In the genomic region with DNA sequence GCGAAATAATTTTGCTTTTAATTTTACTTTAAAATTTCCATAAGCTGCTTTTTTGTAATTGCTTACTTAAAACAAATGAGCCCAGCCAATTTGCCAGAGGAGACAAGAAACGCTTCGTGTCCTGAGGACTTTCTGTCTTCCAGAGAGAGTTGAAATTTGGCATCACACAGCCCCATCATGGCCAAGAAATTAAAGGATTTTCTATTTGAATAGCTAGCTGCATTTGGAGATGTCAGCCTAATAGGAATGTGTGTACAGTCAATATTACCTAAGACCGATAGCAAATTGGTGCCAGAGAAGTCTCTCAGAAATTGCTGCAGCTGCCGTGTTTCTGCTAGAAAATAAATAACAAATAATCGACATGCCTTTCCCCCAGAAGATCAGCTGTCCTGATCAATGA, we compare ENCODE assay signal across 16 mouse cellular contexts.
"Had no signal": no experiment of that assay in that cellular context is flagged by ENCODE, and none has a peak within 500 bp of the region (broad histone marks: within the 10 kb centered on the region; RNA-seq: fewer than 3 reads in every experiment).

No protein-coding gene starts in this region.

- H3K4me2 ChIP-seq: kidney, embryonic 15.5 days; liver, embryonic 13.5 days; lung, embryonic 15.5 days; midbrain, embryonic 15.5 days; neural tube, embryonic 13.5 days had no signal

- DNase-seq: kidney, postnatal 14 days; layer of hippocampus, adult 9-11 months; liver, embryonic 13.5 days; liver, postnatal 0 days; lung, postnatal 14 days; retina, postnatal 1 day; right cerebral cortex, postnatal 4 days; spleen, adult 18-20 months; thymus, adult 18-20 months; thymus, postnatal 14 days had no signal

- H3K4me3 ChIP-seq: kidney, embryonic 15.5 days; limb, embryonic 10.5 days; liver, embryonic 13.5 days; lung, embryonic 15.5 days; midbrain, embryonic 15.5 days; neural tube, embryonic 13.5 days had no signal

- H3K4me1 ChIP-seq: kidney, embryonic 15.5 days; limb, embryonic 10.5 days; liver, embryonic 13.5 days; lung, embryonic 15.5 days; midbrain, embryonic 15.5 days; neural tube, embryonic 13.5 days had no signal

- H3K9me3 ChIP-seq: kidney, embryonic 15.5 days; limb, embryonic 10.5 days; liver, embryonic 13.5 days; lung, embryonic 15.5 days; midbrain, embryonic 15.5 days; neural tube, embryonic 13.5 days had no signal

- H3K36me3 ChIP-seq: kidney, embryonic 15.5 days; limb, embryonic 10.5 days; liver, embryonic 13.5 days; lung, embryonic 15.5 days; midbrain, embryonic 15.5 days; neural tube, embryonic 13.5 days had no signal

- H3K27ac ChIP-seq: kidney, embryonic 15.5 days; limb, embryonic 10.5 days; liver, embryonic 13.5 days; lung, embryonic 15.5 days; macrophage; midbrain, embryonic 15.5 days; neural tube, embryonic 13.5 days had no signal

- H3K27me3 ChIP-seq: kidney, embryonic 15.5 days; liver, embryonic 13.5 days; lung, embryonic 15.5 days; midbrain, embryonic 15.5 days; neural tube, embryonic 13.5 days had no signal

- ATAC-seq: liver, postnatal 0 days; midbrain, embryonic 15.5 days had no signal

- H3K9ac ChIP-seq: kidney, embryonic 15.5 days; liver, embryonic 13.5 days; liver, postnatal 0 days; lung, embryonic 15.5 days; midbrain, embryonic 15.5 days; neural tube, embryonic 13.5 days had no signal
